Mouse (Mus musculus): ENCODE data around the gene Lair1. TPM values are rescaled to one million over a fixed set of nuclear protein-coding genes. Genes with fewer than 3 reads are reported as not detected.
"Not testable (repeated sequence)": the region's sequence is repeated elsewhere in the genome, so short reads cannot be mapped to it uniquely, and the experiment has no call there.

Lair1 gene
- polyA plus RNA-seq, 1 experiment from 2014 or later = 1.4 TPM

DNA sequence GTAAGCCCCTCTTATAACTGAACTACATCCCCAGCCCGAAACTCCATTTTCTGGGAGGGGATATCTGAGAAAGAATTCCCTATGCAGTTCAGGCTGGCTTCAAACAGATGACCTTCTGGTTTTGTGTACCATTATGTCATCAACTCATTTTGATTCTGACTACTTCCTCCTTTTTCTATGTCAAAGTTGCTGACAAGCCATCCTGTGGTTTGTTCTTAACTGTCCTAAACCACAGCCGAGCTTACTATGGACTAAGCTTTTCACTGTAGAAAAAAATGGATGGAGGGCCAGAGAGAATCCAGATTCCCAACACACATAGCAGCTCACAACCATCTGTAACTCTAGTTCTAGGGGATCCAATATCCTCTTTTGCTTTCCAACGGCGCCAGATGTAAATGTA, 17.5 kb upstream of the Lair1 start:
- TF ChIP-seq CTCF (IDR thresholded peaks at IDR 0.05; ENCODE audit: low read depth) = no peak
- WGBS = 85% methylated on average over 4 of the region's 4 CpGs
- Histone ChIP-seq H3K9ac (ENCODE audit: low read depth, low read length) (no peak overlapping the region), H3K36me3 (ENCODE audit: insufficient read depth, low read length) (no peaks in the 10 kb centered on the region), H3K9me3 (replicated peaks; ENCODE audit: low read length) (no peaks in the 10 kb centered on the region), H3K4me2 (ENCODE audit: low read length) (no peak overlapping the region), H3K27ac (no peak overlapping the region), H3K4me1 (replicated peaks; ENCODE audit: insufficient read depth, low read length) (no peaks in the 10 kb centered on the region), H3K27me3 (ENCODE audit: insufficient read depth, low read length) (no peaks in the 10 kb centered on the region), H3K4me3 (replicated peaks; ENCODE audit: low read depth, low read length) (no peak overlapping the region)
- DNase-seq (ENCODE audit: low spot score) = no peak
- ATAC-seq (replicated peaks; ENCODE audit: low FRiP score, low read depth) = no peak

DNA sequence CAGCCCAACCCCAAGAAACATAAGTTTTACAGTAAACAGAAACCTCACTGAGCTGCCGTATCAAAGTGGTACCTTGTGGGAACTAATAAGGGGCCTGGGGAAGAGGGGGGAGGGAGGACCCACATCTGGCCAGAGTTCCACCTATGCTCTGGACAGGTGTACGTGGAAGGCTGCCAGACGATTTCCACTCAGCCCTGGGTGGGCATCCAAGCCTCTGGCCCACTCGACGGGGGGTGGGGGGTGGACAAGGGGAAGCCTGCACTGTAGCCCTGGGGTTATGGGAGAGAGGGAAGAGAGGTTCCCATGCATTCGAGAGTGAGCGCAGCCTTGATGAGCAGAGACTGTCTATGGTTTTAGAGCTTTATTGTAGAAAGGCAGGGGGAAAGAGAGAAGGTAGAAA, 16.5 kb upstream of the Lair1 start:
- DNase-seq (ENCODE audit: low spot score) = no peak
- Histone ChIP-seq H3K9ac (ENCODE audit: low read depth, low read length) (no peak overlapping the region), H3K36me3 (ENCODE audit: insufficient read depth, low read length) (no peaks in the 10 kb centered on the region), H3K27me3 (ENCODE audit: insufficient read depth, low read length) (no peaks in the 10 kb centered on the region), H3K4me1 (replicated peaks; ENCODE audit: insufficient read depth, low read length) (no peaks in the 10 kb centered on the region), H3K4me3 (replicated peaks; ENCODE audit: low read depth, low read length) (no peak overlapping the region), H3K9me3 (replicated peaks; ENCODE audit: low read length) (no peaks in the 10 kb centered on the region), H3K27ac (no peak overlapping the region), H3K4me2 (ENCODE audit: low read length) (no peak overlapping the region)
- no peak for ATAC-seq (replicated peaks; ENCODE audit: low FRiP score, low read depth)
- WGBS = 81% methylated on average over 7 of the region's 7 CpGs
- TF ChIP-seq CTCF (IDR thresholded peaks at IDR 0.05; ENCODE audit: low read depth) = no peak

DNA sequence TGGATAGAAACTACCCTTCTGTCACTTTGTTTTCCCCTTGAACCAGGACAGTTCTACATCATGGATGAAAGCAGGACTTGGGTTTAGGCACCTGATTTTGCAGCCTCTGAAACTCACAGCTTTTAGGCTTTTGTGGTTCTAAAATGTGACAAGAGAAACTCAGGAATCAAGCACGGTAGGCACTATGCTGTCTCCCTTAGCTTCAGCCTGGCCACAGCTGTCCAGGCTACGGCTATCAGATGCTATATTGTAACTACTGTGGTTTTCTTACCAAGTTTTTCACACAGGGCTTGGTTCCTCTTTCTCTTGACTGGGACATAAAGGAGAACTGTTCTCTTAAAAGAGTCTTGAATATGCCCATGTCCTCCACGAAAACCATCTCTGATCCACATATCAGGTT, 10.1 kb upstream of the Lair1 start:
- H3K36me3 ChIP-seq (ENCODE audit: insufficient read depth, low read length) = no peaks in the 10 kb centered on the region
- no peak for TF ChIP-seq CTCF (IDR thresholded peaks at IDR 0.05; ENCODE audit: low read depth)
- no peak overlapping the region for H3K27ac ChIP-seq
- H3K4me1 ChIP-seq (replicated peaks; ENCODE audit: insufficient read depth, low read length) = no peaks in the 10 kb centered on the region
- H3K9me3 ChIP-seq (replicated peaks; ENCODE audit: low read length) = no peaks in the 10 kb centered on the region
- 72% methylated on average over 3 of the region's 3 CpGs for WGBS
- no peak overlapping the region for H3K4me3 ChIP-seq (replicated peaks; ENCODE audit: low read depth, low read length)
- H3K27me3 ChIP-seq (ENCODE audit: insufficient read depth, low read length) = no peaks in the 10 kb centered on the region
- DNase-seq (ENCODE audit: low spot score) (no peak), ATAC-seq (replicated peaks; ENCODE audit: low FRiP score, low read depth) (no peak)
- H3K4me2 ChIP-seq (ENCODE audit: low read length) = no peak overlapping the region
- no peak overlapping the region for H3K9ac ChIP-seq (ENCODE audit: low read depth, low read length)

DNA sequence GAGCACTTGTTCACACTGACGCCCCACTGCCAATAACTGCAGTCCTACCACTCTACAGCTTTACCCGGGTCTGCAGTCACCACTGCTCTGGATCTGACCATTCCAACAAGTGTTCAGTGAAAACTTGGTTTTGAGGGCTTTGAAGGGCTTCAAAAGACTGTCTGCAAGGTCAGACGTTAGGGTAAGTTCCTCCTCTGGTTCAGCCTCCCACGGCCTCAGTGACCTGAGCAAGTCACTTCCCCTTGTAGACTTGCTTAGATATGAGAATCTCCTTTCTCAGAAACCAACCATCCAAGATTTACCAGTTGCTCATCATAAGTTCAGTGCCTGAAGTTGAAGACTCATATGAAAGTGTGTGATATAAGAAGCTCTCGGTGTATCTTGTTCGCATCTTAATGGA, 8.1 kb upstream of the Lair1 start:
- TF ChIP-seq CTCF (IDR thresholded peaks at IDR 0.05; ENCODE audit: low read depth) = no peak
- ATAC-seq (replicated peaks; ENCODE audit: low FRiP score, low read depth) (no peak), DNase-seq (ENCODE audit: low spot score) (no peak)
- no peaks in the 10 kb centered on the region for H3K4me1 ChIP-seq (replicated peaks; ENCODE audit: insufficient read depth, low read length)
- H3K27me3 ChIP-seq (ENCODE audit: insufficient read depth, low read length) = no peaks in the 10 kb centered on the region
- H3K9ac ChIP-seq (ENCODE audit: low read depth, low read length) = no peak overlapping the region
- WGBS = 85% methylated on average over 6 of the region's 6 CpGs
- no peak overlapping the region for H3K4me3 ChIP-seq (replicated peaks; ENCODE audit: low read depth, low read length)
- H3K36me3 ChIP-seq (ENCODE audit: insufficient read depth, low read length) = no peaks in the 10 kb centered on the region
- H3K27ac ChIP-seq = no peak overlapping the region
- H3K9me3 ChIP-seq (replicated peaks; ENCODE audit: low read length) = no peaks in the 10 kb centered on the region
- H3K4me2 ChIP-seq (ENCODE audit: low read length) = no peak overlapping the region

DNA sequence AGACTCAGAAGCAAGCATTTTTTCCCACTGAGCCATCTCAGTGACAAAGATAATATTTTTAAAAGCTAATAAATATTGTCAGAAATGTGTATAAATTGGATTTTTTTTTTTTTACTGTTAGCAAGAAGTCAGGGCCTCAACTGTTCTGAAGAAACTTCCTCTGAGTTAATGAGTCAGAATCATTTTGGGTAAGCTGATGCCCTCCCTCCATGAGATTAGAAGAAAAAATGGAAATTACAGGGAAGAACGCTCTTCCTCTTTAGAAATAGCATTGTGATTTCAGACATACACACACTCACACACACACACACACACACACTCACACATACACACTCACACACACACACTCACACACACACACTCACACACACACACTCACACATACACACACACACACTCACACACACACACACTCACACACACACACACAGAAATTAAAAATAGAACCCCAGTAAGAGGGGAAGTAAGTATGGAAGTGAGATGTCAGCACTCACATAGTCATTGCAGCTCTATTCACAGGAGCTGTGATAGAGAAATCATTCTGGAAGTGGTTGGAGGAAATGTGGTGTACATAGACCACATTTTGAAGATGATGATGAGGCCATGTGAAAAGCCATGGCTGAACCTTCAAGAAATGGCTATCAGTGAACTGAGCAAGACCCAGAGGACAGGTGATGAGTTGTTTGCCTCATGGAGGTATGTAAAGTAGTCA, 866 bp upstream of the Lair1 start:
- Histone ChIP-seq H3K27me3 (ENCODE audit: insufficient read depth, low read length) (no peaks in the 10 kb centered on the region), H3K27ac (no peak overlapping the region), H3K4me3 (replicated peaks; ENCODE audit: low read depth, low read length) (no peak overlapping the region), H3K9ac (ENCODE audit: low read depth, low read length) (no peak overlapping the region), H3K4me1 (replicated peaks; ENCODE audit: insufficient read depth, low read length) (no peaks in the 10 kb centered on the region), H3K4me2 (ENCODE audit: low read length) (no peak overlapping the region), H3K9me3 (replicated peaks; ENCODE audit: low read length) (no peaks in the 10 kb centered on the region), H3K36me3 (ENCODE audit: insufficient read depth, low read length) (no peaks in the 10 kb centered on the region)
- WGBS = 78% methylated on average over 1 of the region's 1 CpGs
- ATAC-seq (replicated peaks; ENCODE audit: low FRiP score, low read depth) (no peak), DNase-seq (ENCODE audit: low spot score) (no peak)
- TF ChIP-seq CTCF (IDR thresholded peaks at IDR 0.05; ENCODE audit: low read depth) = no peak

DNA sequence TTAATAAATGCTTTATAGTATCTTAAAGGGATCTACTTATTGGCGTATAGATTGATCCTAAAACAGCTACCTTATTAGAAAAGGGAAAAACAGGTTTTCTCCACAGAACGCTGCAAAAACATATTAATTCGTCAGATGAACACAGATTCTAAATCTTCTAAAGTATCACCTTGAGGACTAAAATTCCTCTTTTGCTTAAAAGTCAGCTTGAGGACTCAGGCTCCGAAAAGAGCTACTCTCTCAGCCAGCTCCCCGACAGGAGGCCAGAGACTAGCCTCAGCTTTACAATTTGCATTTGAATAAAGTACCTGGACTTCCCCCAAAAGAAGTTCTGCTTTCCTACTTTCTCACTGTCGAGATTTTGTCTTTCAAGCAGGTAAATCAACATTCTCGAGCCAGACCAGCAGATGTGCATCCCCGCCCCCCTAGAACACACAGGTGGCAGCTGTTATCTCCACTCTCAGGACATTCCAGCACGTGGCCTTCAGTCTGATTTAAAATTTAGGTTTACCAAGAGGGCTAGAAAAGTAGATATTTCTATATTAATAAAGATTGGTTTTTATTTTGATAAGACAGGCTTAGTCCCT, 2.3 kb downstream of the Lair1 start:
- not testable (repeated sequence) for DNase-seq (ENCODE audit: low spot score); H3K9ac ChIP-seq (ENCODE audit: low read depth, low read length); H3K4me2 ChIP-seq (ENCODE audit: low read length); H3K9me3 ChIP-seq (replicated peaks; ENCODE audit: low read length); H3K36me3 ChIP-seq (ENCODE audit: insufficient read depth, low read length); ATAC-seq (replicated peaks; ENCODE audit: low FRiP score, low read depth); H3K4me1 ChIP-seq (replicated peaks; ENCODE audit: insufficient read depth, low read length); H3K27ac ChIP-seq; H3K27me3 ChIP-seq (ENCODE audit: insufficient read depth, low read length); H3K4me3 ChIP-seq (replicated peaks; ENCODE audit: low read depth, low read length)
- 54% methylated on average over 9 of the region's 9 CpGs for WGBS
